Mouse (Mus musculus) midbrain, postnatal 0 days (tissue): Measurements from ENCODE around the gene Tfpt. TPM values are rescaled to one million over a fixed set of nuclear protein-coding genes. Genes with fewer than 3 reads are reported as not detected.

Experiments used
- ATAC-seq: fragments of 200-750 bp; cut with Nextera tagmentation; 2 replicates; pipeline ENCODE4 v1.8.0; 2017; ENCODE audit warnings: moderate number of reproducible peaks, mild to moderate bottlenecking, moderate TSS enrichment, moderate library complexity; ENCODE audit not compliant: low FRiP score
- DNase-seq: peaks from one replicate; pipeline ENCODE4 v3.0.0-alpha.2; 2015; ENCODE audit warnings: low spot score
- H3K27ac ChIP-seq: fragments of 300-500 bp; sonication (generic); 2 replicates; pipeline ENCODE4 v1.5.1; 2014; ENCODE audit warnings: low read depth, mild to moderate bottlenecking, low read length, mixed read lengths
- H3K27me3 ChIP-seq: fragments of 300-500 bp; sonication (generic); 2 replicates; pipeline ENCODE4 v1.6.1; 2014; ENCODE audit warnings: low read length, control low read depth, mixed read lengths; ENCODE audit not compliant: insufficient read depth
- H3K36me3 ChIP-seq: fragments of 300-500 bp; sonication (generic); 2 replicates; pipeline ENCODE4 v1.6.1; 2014; ENCODE audit warnings: low read length, control low read depth, mixed read lengths; ENCODE audit not compliant: insufficient read depth
- H3K4me1 ChIP-seq: fragments of 300-500 bp; sonication (generic); 2 replicates; pipeline ENCODE4 v1.6.1; 2014; ENCODE audit warnings: mild to moderate bottlenecking, control low read depth, antibody characterized with exemption, low read length, mixed read lengths; ENCODE audit not compliant: insufficient read depth
- H3K4me2 ChIP-seq: fragments of 300-500 bp; sonication (generic); 2 replicates; pipeline ENCODE4 v1.6.1; 2014; ENCODE audit warnings: low read depth, mild to moderate bottlenecking, low read length, mixed read lengths; ENCODE audit not compliant: poor library complexity, severe bottlenecking
- H3K4me3 ChIP-seq: fragments of 300-500 bp; sonication (generic); 2 replicates; pipeline ENCODE4 v1.5.1; 2014; ENCODE audit warnings: low read depth, mild to moderate bottlenecking, low read length, moderate library complexity
- H3K9ac ChIP-seq: fragments of 300-500 bp; sonication (generic); replicated peaks from 2 replicates; pipeline ENCODE4 v1.6.1; 2014; ENCODE audit warnings: mild to moderate bottlenecking, low read length, moderate library complexity, mixed read lengths; ENCODE audit not compliant: poor library complexity, severe bottlenecking
- H3K9me3 ChIP-seq: fragments of 300-500 bp; sonication (generic); 2 replicates; pipeline ENCODE4 v1.6.1; 2016; ENCODE audit warnings: low read length, control low read depth
- CTCF ChIP-seq: IDR thresholded peaks from 2 replicates; pipeline ENCODE4 v1.5.1; 2016; ENCODE audit warnings: antibody characterized with exemption, mild to moderate bottlenecking
- WGBS: fragments of 180-500 bp; shearing (Covaris S2); extraction: QIAGEN DNeasy Blood & Tissue Kit; methylation state at CpG from one replicate; pipeline ENCODE4 v1.1.7; 2014; 5-methylcytosine and 5-hydroxymethylcytosine counted together
- polyA plus RNA-seq: library from polyadenylated mRNA; unstranded; fragments of >200 nt; fragmentation: Nextera tagmentation; extraction: Ambion mirVana; gene quantifications from 2 replicates; pipeline ENCODE4 v1.2.1, GENCODE M21; 2015
- total RNA-seq: library from RNA; depleted of rRNA; stranded (reverse); fragments of >200 nt; gene quantifications from 2 replicates; pipeline ENCODE4 v1.2.3, GENCODE M21; 2014

The Tfpt gene
- total and polyA plus RNA-seq, 2 experiments from 2014 or later = 30.7 to 35.6 TPM

GRCm38 (mm10) chr7:3643412-3643811 lies 13.7 kb upstream of the Tfpt start:
- Histone ChIP-seq H3K4me1 (peaks cover 13% of the 10 kb centered on the region), H3K36me3 (peaks cover 23% of the 10 kb centered on the region), H3K9ac (no peak overlapping the region), H3K9me3 (no peaks in the 10 kb centered on the region), H3K27me3 (no peaks in the 10 kb centered on the region), H3K4me2 (no peak overlapping the region), H3K4me3 (no peak overlapping the region), H3K27ac (no peak overlapping the region)
- DNase-seq = no peak
- TF ChIP-seq CTCF = no peak
- no peak for ATAC-seq
- WGBS = 76% methylated on average over 5 of the region's 5 CpGs

- ATAC-seq (peak; percentile 6; the same call in 1 of the 2 replicates), DNase-seq (no peak)
- Histone ChIP-seq H3K9me3 (no peaks in the 10 kb centered on the region), H3K9ac (peak overlapping the region; percentile 48), H3K27me3 (no peaks in the 10 kb centered on the region), H3K4me2 (peak overlapping the region; percentile 99), H3K4me3 (peak overlapping the region; percentile 66), H3K4me1 (peaks cover 8% of the 10 kb centered on the region; the same call in 1 of the 2 replicates), H3K36me3 (peaks cover 14% of the 10 kb centered on the region), H3K27ac (no peak overlapping the region)
- no peak for TF ChIP-seq CTCF
- 57% methylated on average over 3 of the region's 3 CpGs for WGBS
These were observed 718 bp upstream of the Tfpt start for GRCm38 (mm10) chr7:3630478-3630815.

- H3K27ac ChIP-seq = peak overlapping the region; percentile 92
- peak overlapping the region; percentile 99 for H3K4me2 ChIP-seq
- H3K9ac ChIP-seq = peak overlapping the region; percentile 79
- TF ChIP-seq CTCF = no peak
- H3K4me1 ChIP-seq = peaks cover 8% of the 10 kb centered on the region; the same call in 1 of the 2 replicates
- no peak for DNase-seq
- WGBS = 45% methylated on average over 4 of the region's 4 CpGs
- no peaks in the 10 kb centered on the region for H3K9me3 ChIP-seq
- H3K36me3 ChIP-seq = peaks cover 20% of the 10 kb centered on the region
- ATAC-seq = peak; percentile 17; the same call in 1 of the 2 replicates
- no peaks in the 10 kb centered on the region for H3K27me3 ChIP-seq
- peak overlapping the region; percentile 66 for H3K4me3 ChIP-seq
These were observed 699 bp downstream of the Tfpt start for GRCm38 (mm10) chr7:3629030-3629429.

- no peaks in the 10 kb centered on the region for H3K27me3 ChIP-seq
- peak; percentile 95 for DNase-seq
- TF ChIP-seq CTCF = no peak
- H3K9me3 ChIP-seq = no peaks in the 10 kb centered on the region
- 1% methylated on average over 31 of the region's 32 CpGs for WGBS
- peak within 1 kb of the TSS; percentile 71 for H3K4me2 ChIP-seq
- H3K27ac ChIP-seq = peak within 1 kb of the TSS; percentile 75
- H3K36me3 ChIP-seq = peaks cover 18% of the 10 kb centered on the region
- ATAC-seq = peak; percentile 96
- peak within 1 kb of the TSS; percentile 66 for H3K9ac ChIP-seq
- peaks cover 5% of the 10 kb centered on the region; the same call in 1 of the 2 replicates for H3K4me1 ChIP-seq
- H3K4me3 ChIP-seq = peak within 1 kb of the TSS; percentile 66
These were observed 12.3 kb downstream of the Tfpt start, which contains the start of gene Ndufa3 for GRCm38 (mm10) chr7:3617242-3617995. Gene Ndufa3 (plus strand): TSS chr7:3617373.

- DNase-seq (no peak), ATAC-seq (peak; percentile 29; the same call in 1 of the 2 replicates)
- H3K9ac ChIP-seq = no peak overlapping the region
- peak overlapping the region; percentile 66 for H3K4me3 ChIP-seq
- peak; percentile 81 for TF ChIP-seq CTCF
- peak overlapping the region; percentile 47; the same call in 1 of the 2 replicates for H3K27ac ChIP-seq
- peaks cover 12% of the 10 kb centered on the region for H3K36me3 ChIP-seq
- peaks cover 5% of the 10 kb centered on the region; the same call in 1 of the 2 replicates for H3K4me1 ChIP-seq
- H3K9me3 ChIP-seq = no peaks in the 10 kb centered on the region
- no peaks in the 10 kb centered on the region for H3K27me3 ChIP-seq
- 37% methylated on average over 6 of the region's 6 CpGs for WGBS
- H3K4me2 ChIP-seq = peak overlapping the region; percentile 71
These were observed 13.1 kb downstream of the Tfpt start for GRCm38 (mm10) chr7:3616389-3617241.
